Mouse (Mus musculus) erythroid progenitor cell, adult 5-6 weeks (primary cell): Measurements from ENCODE around the gene Ski. TPM values are rescaled to one million over a fixed set of nuclear protein-coding genes. Genes with fewer than 3 reads are reported as not detected.

Experiments
- ATAC-seq: replicated peaks from 2 replicates; pipeline ENCODE4 v1.8.0; 2016; ENCODE audit warnings: moderate number of reproducible peaks, mild to moderate bottlenecking, moderate TSS enrichment, inconsistent platforms; ENCODE audit not compliant: poor library complexity, low FRiP score, severe bottlenecking
- total RNA-seq, 2 experiments: library from RNA; stranded (forward) in 1 of 2; stranded (reverse) in 1 of 2; fragments of 150-400 nt in 1 of 2; fragments of 186-747, 209-891 nt in 1 of 2; gene quantifications; 2 replicates each; pipeline versions ENCODE4 v1.2.3 to v1.2.4; 2015 to 2017; ENCODE audit warnings: low replicate concordance in 2 of 2

The Ski gene
- total RNA-seq, 2 experiments from 2014 or later = 2.7 to 5.0 TPM

DNA sequence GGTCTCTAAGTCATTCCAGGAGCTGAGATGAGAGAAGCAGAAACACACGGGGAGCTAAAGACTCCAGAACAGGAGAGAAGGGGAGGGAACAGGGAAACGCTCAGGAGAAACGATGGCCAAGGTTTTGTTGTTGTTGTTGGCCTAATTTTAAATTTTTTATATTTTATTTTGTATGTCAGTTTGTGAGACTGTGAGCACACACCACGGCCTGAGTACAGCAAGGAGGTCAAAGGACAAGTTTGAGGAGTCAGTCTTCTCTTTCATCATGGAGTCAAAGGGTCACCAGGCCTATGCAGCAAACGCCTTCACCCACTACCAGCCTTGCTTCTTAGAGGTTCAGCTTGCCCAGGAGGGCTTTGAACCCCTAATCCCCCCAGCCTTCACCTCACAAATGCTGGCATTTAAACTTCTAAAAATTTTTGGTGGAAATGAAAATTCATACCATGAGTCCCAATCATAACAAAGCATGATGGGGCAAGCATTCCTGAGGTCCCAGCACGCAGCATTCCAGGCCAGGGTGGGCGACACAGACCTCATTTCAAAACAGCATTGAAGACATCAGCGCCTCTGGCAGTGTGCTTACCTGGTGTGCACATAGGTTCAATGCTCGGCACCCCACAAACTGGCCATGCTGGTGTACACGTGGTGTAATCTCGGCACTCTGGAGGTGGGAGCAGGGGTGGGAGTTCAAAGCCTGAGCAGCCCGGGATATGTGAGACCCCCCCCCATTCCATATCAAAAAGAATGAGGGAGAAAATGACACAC lies 82.9 kb downstream of the Ski start:
- ATAC-seq = no peak

DNA sequence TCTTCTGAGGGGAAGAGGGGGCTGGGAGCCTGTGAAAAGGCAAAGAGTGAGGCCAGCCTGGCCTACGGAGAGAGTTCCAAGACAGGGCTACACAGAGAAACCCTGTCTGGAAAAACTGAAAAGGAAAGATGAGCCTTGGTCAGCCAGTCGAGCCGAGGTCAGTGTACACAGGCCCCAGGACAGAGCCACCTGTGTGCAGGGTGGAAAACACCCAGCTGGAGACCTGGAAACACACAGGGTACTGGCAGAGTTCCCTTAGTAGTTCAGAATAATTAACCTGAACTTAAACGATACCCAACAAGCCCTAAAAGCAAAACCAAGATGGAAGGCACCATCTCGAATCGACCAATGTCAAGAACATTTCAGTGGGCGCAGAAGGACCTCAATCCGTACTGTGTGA lies 83.9 kb downstream of the Ski start:
- ATAC-seq = no peak

DNA sequence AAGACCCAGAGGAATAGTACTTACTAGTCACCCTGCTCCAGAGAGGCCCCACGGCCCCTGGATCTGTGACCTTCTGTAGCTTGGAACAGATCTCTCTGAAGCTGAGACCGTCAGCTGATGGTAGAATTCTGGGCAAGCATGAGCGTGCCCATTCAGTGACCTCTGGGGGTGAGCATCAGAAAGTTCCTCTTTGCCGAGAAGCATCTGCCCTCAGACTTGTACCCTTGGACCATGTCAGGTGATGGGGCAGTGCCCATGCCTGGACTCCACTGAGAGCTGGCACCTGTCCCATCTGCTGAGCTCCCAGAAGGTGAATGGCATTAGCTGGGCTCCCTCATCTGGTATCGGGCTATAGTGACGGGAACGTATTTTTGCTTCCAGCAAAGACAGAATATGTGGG lies 84.5 kb downstream of the Ski start:
- no peak for ATAC-seq

DNA sequence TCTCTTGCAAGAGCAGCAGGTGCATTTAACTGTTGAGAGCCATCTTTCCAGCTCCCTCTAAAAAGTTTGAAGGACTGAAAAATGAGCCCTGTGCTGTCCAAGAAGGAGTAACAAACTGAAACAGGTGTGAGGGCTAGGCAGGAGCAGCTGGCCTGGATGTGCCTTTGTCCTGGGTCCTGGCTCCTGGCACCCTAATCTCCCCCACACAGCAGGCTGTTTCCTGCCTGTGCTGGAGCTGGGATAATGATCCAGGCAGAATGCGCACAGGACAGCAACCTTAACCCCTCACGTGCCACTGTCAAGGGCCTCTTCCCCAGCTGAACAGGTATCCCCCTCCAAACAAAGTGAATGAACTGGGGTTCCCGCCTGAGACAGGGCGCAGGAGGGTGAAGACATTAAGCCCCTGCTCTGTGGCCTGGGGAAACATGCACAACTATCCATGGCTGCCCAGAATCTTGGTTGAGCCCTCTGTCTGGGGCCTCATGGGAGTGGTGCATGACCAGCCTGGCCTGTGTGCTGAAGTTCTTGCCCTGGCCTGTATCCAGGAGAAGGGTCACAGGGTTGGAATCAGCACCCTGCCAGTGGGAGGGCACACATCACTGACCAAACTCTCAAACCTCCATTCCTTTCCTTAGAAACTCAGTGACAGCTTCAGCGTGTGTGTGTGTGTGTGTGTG lies 86.3 kb downstream of the Ski start:
- ATAC-seq = no peak

DNA sequence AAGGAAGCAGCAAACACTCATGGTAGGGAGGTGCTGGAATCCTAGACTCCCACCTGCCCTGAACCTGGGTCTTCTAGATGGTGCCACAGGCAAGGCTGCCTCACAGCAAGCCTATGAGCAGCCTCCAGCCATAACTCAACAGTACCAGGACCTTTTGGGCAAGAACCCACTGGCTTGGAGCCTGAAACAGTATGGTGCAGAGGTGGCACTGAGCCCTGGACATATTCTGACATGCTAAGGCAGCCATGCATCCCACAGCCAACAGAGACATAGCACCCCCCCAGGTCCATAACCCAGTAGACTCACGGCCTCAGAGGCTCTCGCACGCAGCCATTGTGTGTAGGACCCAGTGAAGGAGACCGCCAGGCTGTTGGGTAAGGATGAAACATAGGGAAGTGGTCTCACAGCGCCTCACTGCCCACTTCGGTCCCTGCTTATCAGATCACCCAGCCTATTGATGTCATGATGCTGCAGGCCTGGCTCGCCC lies 87.7 kb downstream of the Ski start:
- no peak for ATAC-seq

DNA sequence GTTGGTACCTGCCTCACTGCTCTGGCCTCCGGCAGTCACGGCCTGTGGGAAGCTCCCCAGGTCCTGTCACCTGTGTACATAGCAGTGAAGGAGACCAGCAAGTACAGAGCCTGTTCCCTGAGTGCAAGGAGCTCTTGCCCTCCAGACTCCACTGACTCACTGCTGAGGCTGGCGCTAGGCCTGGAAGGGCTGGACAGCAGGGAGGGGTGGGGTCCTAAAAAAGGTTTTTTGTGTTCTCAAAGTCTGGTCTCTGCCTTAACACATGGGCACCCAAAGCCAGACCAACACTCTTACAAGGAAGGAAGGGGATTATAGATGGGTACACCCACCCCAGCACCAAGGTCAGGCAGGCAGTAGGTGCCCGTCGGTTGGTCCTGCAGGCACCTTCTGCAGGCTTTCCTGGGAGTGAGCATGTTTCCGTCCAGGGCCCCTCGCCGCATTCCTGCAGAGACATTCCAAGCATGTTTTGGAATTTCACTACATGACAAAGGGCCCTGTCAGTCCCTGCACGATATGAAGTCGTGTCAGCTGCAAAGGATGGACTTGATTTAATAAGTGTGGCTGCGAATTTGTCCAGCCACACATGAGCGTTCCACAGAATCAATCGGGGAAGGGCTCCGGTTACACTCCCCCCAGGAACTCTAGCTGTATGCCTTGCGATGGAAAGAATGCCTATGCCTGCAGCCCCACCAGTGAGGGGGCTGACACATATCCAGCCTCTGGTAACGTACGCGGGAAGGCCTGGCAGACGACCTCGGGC lies 88.6 kb downstream of the Ski start:
- no peak for ATAC-seq

DNA sequence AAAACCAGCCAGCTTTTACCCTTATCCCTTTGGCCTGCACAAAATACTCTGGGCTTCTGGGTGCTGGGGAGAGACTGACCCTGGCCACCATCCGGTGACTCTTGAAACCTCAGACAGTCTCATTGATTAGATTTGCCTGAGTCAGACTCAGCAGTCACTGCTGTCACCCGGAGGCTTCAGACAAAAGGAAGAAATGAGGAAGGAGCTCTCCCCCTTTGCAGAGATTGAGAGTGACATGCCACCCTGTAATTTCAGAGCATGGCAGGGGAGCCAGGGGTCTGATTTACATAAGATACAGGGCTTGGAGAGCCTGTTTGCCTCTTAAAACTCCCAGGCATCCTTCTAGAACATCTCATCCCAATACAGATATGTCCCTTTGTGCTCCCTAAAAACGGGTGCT lies 89.2 kb downstream of the Ski start:
- ATAC-seq = no peak

DNA sequence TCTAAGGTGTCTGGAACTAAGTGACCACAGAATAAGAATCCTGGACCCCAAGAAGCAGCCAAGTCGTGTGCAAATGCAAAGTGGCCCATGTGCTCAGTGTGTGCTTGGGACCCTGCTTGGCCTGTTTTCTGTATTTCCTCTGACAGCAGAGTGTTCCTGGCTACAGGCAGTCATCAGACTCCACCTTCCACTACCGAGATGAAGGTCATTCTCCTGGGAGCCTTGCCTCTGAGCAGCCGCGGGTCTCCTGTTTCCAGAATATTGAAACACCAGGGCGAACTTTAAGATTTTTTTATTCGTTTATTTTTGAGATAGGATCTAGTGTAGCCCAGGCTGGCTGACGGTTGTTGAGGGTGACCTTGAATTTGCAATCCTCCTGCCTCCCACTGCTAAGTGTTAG lies 91.8 kb downstream of the Ski start:
- no peak for ATAC-seq

DNA sequence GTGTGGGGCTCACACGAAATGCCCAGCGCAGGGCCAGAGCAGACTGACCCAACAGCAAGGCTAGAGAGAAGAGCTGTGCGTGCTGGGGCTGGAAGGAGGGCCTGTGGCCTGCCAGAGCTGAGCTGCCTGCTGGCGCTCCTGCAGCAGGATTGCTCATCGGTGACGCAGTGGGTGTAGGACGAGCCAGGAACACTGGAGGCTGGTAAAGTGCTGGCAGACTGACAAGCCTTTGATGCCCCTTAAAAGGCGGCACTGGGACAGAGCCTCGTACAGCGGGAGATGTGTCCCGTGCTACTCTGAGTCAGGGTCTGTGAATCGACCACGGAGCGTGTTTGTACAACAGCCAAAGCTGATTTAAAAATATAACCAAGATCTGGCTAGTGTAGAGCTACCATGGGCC lies 92.4 kb downstream of the Ski start:
- ATAC-seq = no peak

DNA sequence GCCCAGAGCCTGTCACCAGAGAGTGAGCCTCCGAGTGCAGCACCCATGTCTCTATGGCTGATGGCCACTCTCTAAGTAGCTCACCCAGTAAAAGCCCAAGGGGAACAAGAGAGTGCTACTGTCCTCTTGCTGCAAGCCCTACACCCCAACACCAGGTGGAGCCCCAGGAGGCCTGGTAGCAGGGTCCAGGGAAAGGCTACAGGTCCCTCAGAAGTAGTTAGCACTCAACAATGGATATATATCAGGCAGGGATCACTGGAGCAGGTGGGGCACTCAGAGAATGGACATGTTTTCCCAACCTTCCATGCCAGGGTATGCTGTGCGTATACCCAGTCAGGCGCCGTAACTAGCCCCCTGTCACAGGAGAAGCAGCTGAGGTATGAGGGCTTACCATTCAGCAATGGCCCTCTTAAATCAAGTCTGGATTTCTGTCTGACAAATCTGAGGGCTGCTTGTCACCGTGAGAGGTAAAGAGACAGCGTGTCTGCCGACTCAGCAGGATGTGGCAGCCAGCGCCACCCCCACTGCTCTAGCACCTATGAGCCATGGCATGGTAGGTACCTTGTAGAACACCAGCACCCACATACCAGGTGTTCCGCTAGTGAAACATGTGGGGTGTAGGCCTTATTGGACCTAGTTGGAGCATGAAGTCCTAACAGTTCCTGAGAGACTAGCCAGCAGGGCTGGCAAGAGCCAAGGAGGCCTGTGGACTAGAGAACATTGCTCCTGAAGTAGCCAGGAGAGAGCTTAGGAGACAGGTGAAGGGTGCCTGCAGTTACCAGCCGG lies 93.1 kb downstream of the Ski start:
- ATAC-seq = no peak

DNA sequence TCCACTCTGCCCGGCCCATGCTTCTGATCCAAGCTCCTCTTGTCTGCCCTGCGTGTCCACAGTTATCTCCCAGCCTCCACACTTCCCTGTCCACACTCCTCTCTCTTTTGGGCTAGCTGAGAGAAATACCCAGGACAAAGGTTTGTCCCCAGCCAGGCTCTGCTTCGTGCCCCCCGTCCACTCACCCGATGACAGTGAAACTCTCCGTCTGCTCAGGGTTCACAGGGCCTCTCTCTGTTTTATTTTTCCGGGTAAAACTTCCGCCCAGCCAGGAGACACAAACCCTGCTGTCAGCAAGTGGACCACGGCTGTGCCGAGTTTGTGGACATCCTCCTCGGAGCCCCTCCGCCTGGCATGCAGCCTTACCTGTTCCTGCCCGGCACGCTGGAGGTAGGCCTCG lies 94.0 kb downstream of the Ski start:
- no peak for ATAC-seq

DNA sequence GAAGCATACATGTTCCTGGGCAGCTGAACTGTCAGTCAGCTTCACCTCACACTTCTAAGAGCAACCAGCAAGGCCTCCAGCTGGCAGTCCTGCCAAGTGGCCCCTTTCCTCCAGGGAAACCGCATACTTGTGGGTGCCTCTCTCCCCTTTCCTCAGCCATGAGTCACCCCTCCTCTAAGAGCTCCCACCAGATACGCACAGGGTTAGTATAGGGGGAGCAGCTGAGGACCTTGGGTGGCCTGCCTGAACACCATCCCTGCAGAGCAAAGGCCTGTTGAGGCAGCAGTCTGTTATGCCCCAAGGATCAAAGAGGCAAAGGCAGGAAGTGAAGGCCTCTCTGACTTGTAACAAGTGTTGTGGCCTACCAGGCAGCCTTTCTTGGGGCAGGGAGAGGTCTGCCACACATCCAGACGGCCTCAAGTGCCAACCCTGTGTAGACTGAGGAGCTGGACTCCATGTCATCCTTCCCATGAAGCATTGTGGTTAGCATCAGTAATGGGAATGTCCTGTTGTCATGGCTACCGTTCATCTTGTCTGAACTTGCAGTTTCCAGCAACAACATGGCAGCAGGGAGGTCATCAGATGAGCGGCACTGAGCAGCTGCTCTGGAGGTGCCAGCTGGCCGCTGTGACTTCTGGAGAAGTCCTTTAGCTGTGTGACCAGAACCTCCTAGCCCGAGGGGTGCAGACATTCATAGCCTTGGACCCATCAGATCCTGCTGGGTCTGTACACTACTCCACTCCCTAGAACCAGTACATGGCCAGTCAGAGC lies 95.6 kb downstream of the Ski start:
- no peak for ATAC-seq

DNA sequence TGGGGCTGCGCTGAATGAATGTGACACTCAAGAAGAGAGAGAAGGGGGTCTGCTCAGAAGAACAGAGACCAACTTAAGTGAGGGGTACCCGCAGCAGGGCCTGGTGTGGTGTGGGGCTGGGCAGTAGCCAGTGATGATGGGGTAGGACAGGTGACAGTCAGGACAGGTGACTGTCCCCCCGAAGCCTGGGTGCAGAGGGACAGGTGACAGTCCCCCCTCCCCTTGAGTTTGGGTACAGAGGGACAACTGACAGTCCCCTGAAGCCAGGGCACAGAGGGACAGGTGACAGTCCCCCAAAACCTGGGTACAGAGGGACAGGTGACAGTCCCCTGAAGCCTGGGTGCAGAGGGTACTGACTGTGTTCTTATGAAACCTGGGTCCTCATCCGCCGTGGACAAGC lies 96.2 kb downstream of the Ski start:
- no peak for ATAC-seq

DNA sequence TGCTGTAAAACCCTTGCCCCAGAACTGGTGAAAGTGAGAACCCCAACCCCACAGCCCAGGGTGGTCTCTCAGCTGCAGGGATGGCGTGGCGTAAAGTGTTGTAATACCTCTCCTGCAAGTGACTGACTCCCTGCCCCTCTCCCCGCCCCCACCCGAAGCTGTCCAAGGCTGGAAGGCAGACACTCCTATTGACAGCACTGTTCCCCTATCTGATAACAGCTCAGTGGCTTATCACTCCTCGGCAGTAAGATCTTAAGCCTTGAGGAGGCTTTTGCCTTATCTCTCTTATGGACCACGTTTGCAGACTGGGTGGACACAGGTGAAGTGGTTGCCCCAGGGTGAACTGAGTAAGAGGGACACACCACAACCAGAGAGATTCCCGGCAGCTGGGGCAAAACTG lies 97.1 kb downstream of the Ski start:
- ATAC-seq = no peak

DNA sequence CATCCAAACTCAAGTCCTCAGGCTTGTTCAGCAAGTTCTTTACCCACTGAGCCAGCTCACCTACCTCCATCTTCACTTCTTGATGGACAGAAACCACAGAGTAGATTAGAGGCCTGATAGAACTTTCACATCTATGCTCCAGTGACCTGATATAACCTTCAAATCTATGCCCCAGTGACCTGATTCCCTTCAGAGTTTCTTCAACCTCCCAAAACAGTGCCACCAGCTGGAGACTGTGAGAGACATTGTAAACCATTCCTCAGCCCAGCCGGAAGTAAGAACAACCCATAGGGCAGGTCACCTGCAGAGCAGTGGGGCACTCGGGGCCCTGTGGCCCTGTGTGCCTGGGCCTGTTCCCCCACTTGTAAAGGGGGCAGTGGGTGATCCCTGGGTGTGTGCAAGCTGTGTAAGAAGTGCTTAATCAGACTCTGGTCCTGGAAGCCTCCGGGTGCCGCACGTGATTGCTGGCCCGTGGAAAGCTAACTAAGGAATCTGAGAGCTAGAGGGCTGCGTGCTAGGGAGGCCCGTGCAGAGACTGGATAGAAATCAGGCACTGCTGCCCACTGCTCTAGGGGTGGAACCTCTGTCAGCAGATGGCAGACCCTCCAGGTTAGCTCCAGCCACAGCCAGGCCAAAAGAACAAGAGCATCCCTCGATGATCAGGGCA lies 98.4 kb downstream of the Ski start:
- ATAC-seq = no peak

DNA sequence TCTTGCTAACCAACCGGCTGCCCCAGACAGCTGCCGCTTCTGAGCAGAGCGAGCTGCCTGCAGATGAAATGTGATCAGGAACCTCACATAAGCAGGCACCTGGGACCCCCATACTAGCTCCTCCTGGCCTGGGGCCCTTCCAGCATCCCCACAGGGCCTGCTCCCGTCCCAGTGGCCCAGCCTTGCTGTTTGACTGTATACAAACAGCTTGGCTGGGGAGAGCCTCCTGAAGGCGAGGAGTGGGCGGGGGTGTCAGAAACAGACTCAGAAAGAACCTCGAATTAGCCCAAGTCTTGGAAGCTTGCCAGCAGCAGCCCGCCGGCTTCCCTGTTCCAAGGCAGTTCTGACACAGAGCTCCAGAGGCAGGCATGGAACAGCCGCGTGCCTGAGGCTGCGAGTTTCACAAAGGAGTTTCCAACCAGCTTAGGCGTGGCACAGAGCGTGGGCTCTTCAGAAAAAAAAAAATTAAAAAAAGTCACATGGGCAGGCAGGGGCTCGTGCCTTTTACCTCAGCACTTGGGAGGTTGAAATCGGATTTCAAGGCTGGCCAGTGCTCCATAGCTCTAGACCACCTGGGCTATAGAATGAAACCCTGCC lies 99.8 kb downstream of the Ski start:
- no peak for ATAC-seq

DNA sequence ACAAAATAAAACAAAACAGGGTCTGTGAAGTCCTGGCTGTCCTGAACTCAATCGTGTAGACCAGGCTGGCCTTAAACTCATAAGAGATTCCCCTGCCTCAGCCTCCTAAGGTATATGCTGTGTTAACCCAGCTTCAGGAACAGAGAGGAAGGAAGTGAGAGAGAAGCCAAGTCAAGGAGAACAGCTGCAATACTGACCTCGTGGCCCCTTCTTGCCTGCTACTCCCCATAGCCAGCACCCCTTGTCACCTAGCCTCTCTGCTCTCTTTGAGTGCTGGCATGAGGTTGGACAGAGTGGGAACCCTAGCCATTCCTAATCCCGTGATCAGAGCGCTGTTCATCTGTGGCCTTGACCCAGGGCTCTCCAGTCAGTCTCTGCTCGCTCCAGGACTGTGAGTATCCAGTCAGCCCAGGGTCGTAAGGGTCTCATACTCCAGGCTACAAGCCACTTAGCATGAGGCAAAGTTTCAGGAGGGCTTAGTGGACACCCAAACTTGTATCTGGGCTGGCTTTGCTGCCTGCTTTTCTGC lies 100.4 kb downstream of the Ski start:
- no peak for ATAC-seq

DNA sequence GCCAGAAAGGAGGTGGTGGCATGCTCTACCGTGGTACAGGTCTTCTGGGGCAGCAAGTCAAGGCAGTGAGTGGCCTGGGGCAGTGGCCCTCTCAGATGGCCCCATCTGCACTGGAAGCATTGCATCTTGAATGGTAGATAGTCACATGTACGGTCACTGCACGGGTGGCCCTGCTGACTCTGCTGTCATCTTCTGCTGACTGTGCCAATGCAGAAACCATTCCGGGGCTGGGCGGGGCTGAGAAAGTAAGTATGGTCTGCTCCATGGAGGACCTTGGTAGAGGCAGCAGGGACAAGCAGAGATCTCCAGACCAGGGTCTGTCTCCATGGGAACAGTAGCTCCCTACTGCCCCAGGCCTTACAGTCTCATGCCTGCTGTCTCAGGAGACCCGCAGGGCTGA lies 101.2 kb downstream of the Ski start:
- ATAC-seq = no peak
